Mouse (Mus musculus) heart, adult 11 months (tissue): ENCODE results near the gene Mtln.

Experiments
- DNase-seq: peaks from one replicate; pipeline ENCODE4 v3.0.0; 2022

Mtln gene

GRCm38 (mm10) chr2:127751849-127752610 lies 40.3 kb downstream of the Mtln start:
- DNase-seq: peak; percentile 80

GRCm38 (mm10) chr2:127749376-127749775 lies 42.9 kb downstream of the Mtln start:
- peak; percentile 72 for DNase-seq

DNA sequence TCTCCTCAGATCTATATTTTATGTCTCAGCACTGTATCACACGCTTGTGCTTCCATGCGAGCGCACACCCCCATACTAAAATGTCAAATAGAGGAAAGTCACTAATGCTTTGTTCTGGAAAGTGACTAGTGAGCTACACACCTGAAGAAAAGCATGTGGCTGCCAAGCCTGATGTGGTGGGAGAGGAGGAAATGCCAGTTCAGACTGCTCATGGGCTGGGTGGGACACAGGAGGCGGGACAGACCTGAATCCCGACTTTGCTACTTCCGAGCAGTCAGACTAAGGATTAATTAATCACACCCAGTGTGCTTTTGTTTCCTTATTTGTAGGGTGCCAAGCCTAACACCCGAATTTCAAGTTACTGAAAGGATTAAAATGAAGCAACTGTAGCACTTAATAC lies 44.0 kb downstream of the Mtln start:
- peak; percentile 62 for DNase-seq

GRCm38 (mm10) chr2:127742637-127743036 lies 49.7 kb downstream of the Mtln start:
- DNase-seq: no peak
